Mouse (Mus musculus) MEL (cell line): ENCODE results near the gene Olfr683. TPM values are rescaled to one million over a fixed set of nuclear protein-coding genes. Genes with fewer than 3 reads are reported as not detected.

ENCODE experiments used
- DNase-seq: peaks from one replicate; pipeline ENCODE4 v3.0.0; 2011; ENCODE audit warnings: low read depth, low spot score
- H3K27ac ChIP-seq: 2 replicates; pipeline ENCODE4 v1.5.1; 2012; ENCODE audit warnings: low read depth, mild to moderate bottlenecking, control low read depth, low read length, moderate library complexity; ENCODE audit not compliant: control insufficient read depth
- H3K27me3 ChIP-seq, 2 experiments: fragments of 150-350 bp in 1 of 2; sonication (generic) in 1 of 2; 2 replicates each; pipeline ENCODE4 v1.6.1; 2012; ENCODE audit warnings: low read length in 2 of 2, mild to moderate bottlenecking in 2 of 2, improper control_type of control experiment in 1 of 2, moderate library complexity in 1 of 2; ENCODE audit not compliant: insufficient read depth in 2 of 2, control insufficient read depth in 1 of 2
- H3K36me3 ChIP-seq, 2 experiments: 2 replicates each; pipeline ENCODE4 v1.6.1; 2012 to 2014; ENCODE audit warnings: low read length in 2 of 2, improper control_type of control experiment in 1 of 2, inconsistent platforms in 1 of 2, mild to moderate bottlenecking in 1 of 2; ENCODE audit not compliant: insufficient read depth in 2 of 2, control insufficient read depth in 1 of 2
- H3K4me1 ChIP-seq, 2 experiments: fragments of 150-350 bp in 1 of 2; sonication (generic) in 1 of 2; 2 replicates each; pipeline ENCODE4 v1.6.1; 2012; ENCODE audit warnings: low read length in 2 of 2, improper control_type of control experiment in 1 of 2, mild to moderate bottlenecking in 1 of 2; ENCODE audit not compliant: insufficient read depth in 2 of 2, control insufficient read depth in 1 of 2
- H3K4me3 ChIP-seq, 2 experiments: fragments of 150-350 bp in 1 of 2; sonication (generic) in 1 of 2; 2 replicates each; pipeline ENCODE4 v1.5.1; 2012; ENCODE audit warnings: low read depth in 2 of 2, low read length in 2 of 2, mild to moderate bottlenecking in 2 of 2, moderate library complexity in 2 of 2, control low read depth in 1 of 2, improper control_type of control experiment in 1 of 2; ENCODE audit not compliant: control insufficient read depth in 1 of 2, insufficient read depth in 1 of 2
- H3K79me2 ChIP-seq: 2 replicates; pipeline ENCODE4 v1.6.1; 2012; ENCODE audit warnings: mild to moderate bottlenecking, low read length, moderate library complexity; ENCODE audit not compliant: control insufficient read depth, poor library complexity, insufficient read depth
- H3K9ac ChIP-seq: 2 replicates; pipeline ENCODE4 v1.6.1; 2012; ENCODE audit warnings: low read depth, mild to moderate bottlenecking, control low read depth, low read length, moderate library complexity; ENCODE audit not compliant: control insufficient read depth, poor library complexity, severe bottlenecking
- H3K9me3 ChIP-seq: fragments of 150-350 bp; sonication (generic); replicated peaks from 2 replicates; pipeline ENCODE4 v1.6.1; 2012; ENCODE audit warnings: mild to moderate bottlenecking, low read length, improper control_type of control experiment, moderate library complexity; ENCODE audit not compliant: insufficient read depth
- BHLHE40 ChIP-seq: IDR thresholded peaks from 2 replicates; pipeline ENCODE4 v1.6.1; 2012; ENCODE audit warnings: low read depth, mild to moderate bottlenecking, inconsistent platforms, low read length, improper control_type of control experiment, borderline replicate concordance
- CHD1 ChIP-seq: IDR thresholded peaks from 2 replicates; pipeline ENCODE4 v1.6.1; 2012; ENCODE audit warnings: low read depth, mild to moderate bottlenecking, inconsistent platforms, low read length, improper control_type of control experiment
- CTCF ChIP-seq, 3 experiments: IDR thresholded peaks in 2 of 3; conservative IDR thresholded peaks in 1 of 3; 2 replicates each; pipeline ENCODE4 v1.5.1; 2011 to 2012; ENCODE audit warnings: low read length in 3 of 3, low read depth in 2 of 3, mild to moderate bottlenecking in 2 of 3, improper control_type of control experiment in 1 of 3, inconsistent platforms in 1 of 3, mixed read lengths in 1 of 3, moderate library complexity in 1 of 3; ENCODE audit not compliant: control insufficient read depth in 1 of 3, insufficient read depth in 1 of 3, poor library complexity in 1 of 3, severe bottlenecking in 1 of 3
- E2F4 ChIP-seq: IDR thresholded peaks from 2 replicates; pipeline ENCODE4 v1.6.1; 2011; ENCODE audit warnings: low read depth, low read length, improper control_type of control experiment, borderline replicate concordance
- ELF1 ChIP-seq: IDR thresholded peaks from 2 replicates; pipeline ENCODE4 v1.6.1; 2014; ENCODE audit warnings: low read depth, mild to moderate bottlenecking, inconsistent platforms, low read length, improper control_type of control experiment, moderate library complexity
- EP300 ChIP-seq, 2 experiments: IDR thresholded peaks; 2 replicates each; pipeline ENCODE4 v1.6.1; 2011; ENCODE audit warnings: improper control_type of control experiment in 2 of 2, low read length in 2 of 2, low read depth in 1 of 2, mild to moderate bottlenecking in 1 of 2
- ETS1 ChIP-seq: IDR thresholded peaks from 2 replicates; pipeline ENCODE4 v1.6.1; 2012; ENCODE audit warnings: low read depth, mild to moderate bottlenecking, inconsistent platforms, low read length, improper control_type of control experiment, moderate library complexity
- GABPA ChIP-seq: IDR thresholded peaks from 2 replicates; pipeline ENCODE4 v1.6.1; 2012; ENCODE audit warnings: low read depth, mild to moderate bottlenecking, inconsistent platforms, low read length, improper control_type of control experiment, moderate library complexity
- HCFC1 ChIP-seq: IDR thresholded peaks from 2 replicates; pipeline ENCODE4 v1.6.1; 2012; ENCODE audit warnings: low read depth, mild to moderate bottlenecking, inconsistent platforms, low read length, improper control_type of control experiment, moderate library complexity
- KAT2A ChIP-seq: conservative IDR thresholded peaks from 2 replicates; pipeline ENCODE4 v1.6.1; 2012; ENCODE audit warnings: low read depth, low read length, improper control_type of control experiment, inconsistent platforms
- MAFK ChIP-seq: IDR thresholded peaks from 2 replicates; pipeline ENCODE4 v1.6.1; 2011; ENCODE audit warnings: low read depth, mild to moderate bottlenecking, low read length, improper control_type of control experiment, borderline replicate concordance
- MAX ChIP-seq: IDR thresholded peaks from 2 replicates; pipeline ENCODE4 v1.6.1; 2011; ENCODE audit warnings: low read length, improper control_type of control experiment
- MAZ ChIP-seq: IDR thresholded peaks from 2 replicates; pipeline ENCODE4 v1.6.1; 2012; ENCODE audit warnings: low read depth, mild to moderate bottlenecking, inconsistent platforms, low read length, improper control_type of control experiment
- MEF2A ChIP-seq: IDR thresholded peaks from 2 replicates; pipeline ENCODE4 v1.6.1; 2014; ENCODE audit warnings: low read depth, mild to moderate bottlenecking, inconsistent platforms, low read length, improper control_type of control experiment; ENCODE audit not compliant: poor library complexity, insufficient replicate concordance, severe bottlenecking; ENCODE audit errors: extremely low read depth
- MXI1 ChIP-seq: IDR thresholded peaks from 2 replicates; pipeline ENCODE4 v1.6.1; 2011; ENCODE audit warnings: mild to moderate bottlenecking, low read depth, low read length, improper control_type of control experiment
- MYC ChIP-seq: IDR thresholded peaks from 2 replicates; pipeline ENCODE4 v1.6.1; 2011; ENCODE audit warnings: low read depth, mild to moderate bottlenecking, low read length, improper control_type of control experiment, moderate library complexity
- NELFE ChIP-seq: IDR thresholded peaks from 2 replicates; pipeline ENCODE4 v1.6.1; 2011; ENCODE audit warnings: low read depth, low read length, improper control_type of control experiment
- NRF1 ChIP-seq: IDR thresholded peaks from 2 replicates; pipeline ENCODE4 v1.6.1; 2014; ENCODE audit warnings: low read depth, mild to moderate bottlenecking, inconsistent platforms, low read length, improper control_type of control experiment, moderate library complexity; ENCODE audit not compliant: poor library complexity, insufficient read depth, severe bottlenecking
- POLR2A ChIP-seq, 2 experiments: IDR thresholded peaks; 2 replicates each; pipeline ENCODE4 v1.6.1; 2011 to 2012; ENCODE audit warnings: low read length in 2 of 2, mild to moderate bottlenecking in 2 of 2, control low read depth in 1 of 2, improper control_type of control experiment in 1 of 2, low read depth in 1 of 2, moderate library complexity in 1 of 2; ENCODE audit not compliant: control insufficient read depth in 1 of 2, insufficient read depth in 1 of 2, poor library complexity in 1 of 2
- RCOR1 ChIP-seq: IDR thresholded peaks from 2 replicates; pipeline ENCODE4 v1.6.1; 2012; ENCODE audit warnings: low read depth, mild to moderate bottlenecking, inconsistent platforms, low read length, improper control_type of control experiment
- SIN3A ChIP-seq: IDR thresholded peaks from 2 replicates; pipeline ENCODE4 v1.6.1; 2012; ENCODE audit warnings: low read length, improper control_type of control experiment, inconsistent platforms
- TAL1 ChIP-seq: IDR thresholded peaks from 2 replicates; pipeline ENCODE4 v1.6.1; 2012; ENCODE audit warnings: mild to moderate bottlenecking, inconsistent platforms, low read length, moderate library complexity, mixed read lengths
- TBP ChIP-seq: IDR thresholded peaks from 2 replicates; pipeline ENCODE4 v1.8.0; 2011; ENCODE audit warnings: low read depth, low read length, improper control_type of control experiment
- UBTF ChIP-seq: IDR thresholded peaks from 2 replicates; pipeline ENCODE4 v1.6.1; 2012; ENCODE audit warnings: low read depth, mild to moderate bottlenecking, inconsistent platforms, low read length, improper control_type of control experiment, moderate library complexity, borderline replicate concordance; ENCODE audit not compliant: insufficient read depth
- USF2 ChIP-seq, 2 experiments: IDR thresholded peaks; 2 replicates each; pipeline ENCODE4 v1.6.1; 2011 to 2012; ENCODE audit warnings: improper control_type of control experiment in 2 of 2, low read length in 2 of 2, borderline replicate concordance in 1 of 2, inconsistent platforms in 1 of 2, low read depth in 1 of 2, mild to moderate bottlenecking in 1 of 2; ENCODE audit not compliant: insufficient read depth in 1 of 2
- ZC3H11A ChIP-seq: IDR thresholded peaks from 2 replicates; pipeline ENCODE4 v1.6.1; 2012; ENCODE audit warnings: low read depth, mild to moderate bottlenecking, inconsistent platforms, low read length, improper control_type of control experiment
- ZNF384 ChIP-seq: IDR thresholded peaks from 2 replicates; pipeline ENCODE4 v1.6.1; 2012; ENCODE audit warnings: low read depth, mild to moderate bottlenecking, inconsistent platforms, low read length, improper control_type of control experiment
- polyA plus RNA-seq, 2 experiments: library from polyadenylated mRNA; stranded (reverse) in 1 of 2; unstranded in 1 of 2; fragments of >175 nt in 1 of 2; fragments of >200 nt in 1 of 2; gene quantifications; 2 replicates each; pipeline versions ENCODE4 v1.2.1 to v1.2.4; 2012; ENCODE audit warnings: low replicate concordance in 2 of 2, low read depth in 1 of 2; ENCODE audit not compliant: insufficient read length in 2 of 2, insufficient read depth in 1 of 2, missing spikeins in 1 of 2
- total RNA-seq: library from RNA; depleted of rRNA; stranded (reverse); fragments of 300-350 nt; gene quantifications from 2 replicates; pipeline ENCODE4 v1.2.3, GENCODE M21; 2012; rRNA removed

The Olfr683 gene
- not detected in 2 replicates for total RNA-seq
- not detected for polyA plus RNA-seq

GRCm38 (mm10) chr7:105146912-105147311 lies at the start of gene Olfr683:
Gene Olfr683, minus strand, starts transcription at chr7:105147012.
- Histone ChIP-seq H3K9me3 (no peaks in the 10 kb centered on the region), H3K4me1 (no peaks in the 10 kb centered on the region), H3K79me2 (no peaks in the 10 kb centered on the region)
- DNase-seq = no peak
- TF ChIP-seq USF2 (IDR thresholded peaks at IDR 0.05; ENCODE audit: borderline replicate concordance in 1 of 2, insufficient read depth in 1 of 2, low read depth in 1 of 2, low read length in 2 of 2) (no peak), HCFC1 (no peak), RCOR1 (no peak), MAFK (no peak), MEF2A (no peak), EP300 (IDR thresholded peaks at IDR 0.05; ENCODE audit: low read depth in 1 of 2, low read length in 2 of 2) (no peak), MYC (no peak), ELF1 (no peak), ZNF384 (no peak), MXI1 (no peak), KAT2A (no peak), CHD1 (no peak), ZC3H11A (no peak), TAL1 (no peak), CTCF (IDR thresholded peaks at IDR 0.05 in 2 of 3, conservative IDR thresholded peaks at IDR 0.05 in 1 of 3; ENCODE audit: control insufficient read depth in 1 of 3, insufficient read depth in 1 of 3, low read depth in 2 of 3, low read length in 3 of 3, poor library complexity in 1 of 3, severe bottlenecking in 1 of 3) (no peak), MAZ (no peak), BHLHE40 (no peak)
- TF ChIP-seq, all 39 proteins: peak for 0
- Histone ChIP-seq H3K4me3 (no peak within 1 kb of the TSS), H3K36me3 (no peaks in the 10 kb centered on the region), H3K27ac (no peak within 1 kb of the TSS), H3K27me3 (no peaks in the 10 kb centered on the region), H3K9ac (no peak within 1 kb of the TSS)

DNA sequence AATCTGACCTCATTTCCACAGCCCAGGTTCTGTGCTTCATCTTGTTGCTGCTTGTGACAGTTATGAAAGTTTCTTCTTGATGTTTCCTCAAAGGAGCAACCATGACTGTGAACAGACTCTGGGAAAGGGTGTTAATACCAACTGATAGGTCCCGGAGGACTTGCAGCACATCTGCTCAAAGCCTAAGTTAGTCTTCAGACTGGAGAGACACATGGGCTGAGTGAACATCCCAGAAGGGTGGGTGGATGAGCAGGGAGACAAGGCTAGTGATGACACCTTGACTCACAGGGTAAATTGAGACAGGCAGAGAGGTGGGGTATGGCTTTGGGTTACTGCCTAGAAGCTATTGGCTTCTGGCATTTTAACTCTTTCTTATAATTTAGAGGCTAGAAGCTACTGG lies 39.1 kb upstream of the Olfr683 start, which contains the start of gene Olfr685:
Gene Olfr685, minus strand, starts transcription at position 101 of the 400 bp plus-strand sequence.
- H3K4me3 ChIP-seq = no peak within 1 kb of the TSS
- no peak within 1 kb of the TSS for H3K9ac ChIP-seq
- DNase-seq = no peak
- H3K4me1 ChIP-seq = no peaks in the 10 kb centered on the region
- H3K36me3 ChIP-seq = no peaks in the 10 kb centered on the region
- no peaks in the 10 kb centered on the region for H3K79me2 ChIP-seq
- H3K27ac ChIP-seq = no peak within 1 kb of the TSS
- TF ChIP-seq ZC3H11A = no peak
- TF ChIP-seq GABPA = no peak
- no peak for TF ChIP-seq POLR2A (IDR thresholded peaks at IDR 0.05; ENCODE audit: control insufficient read depth in 1 of 2, insufficient read depth in 1 of 2, low read depth in 1 of 2, low read length in 2 of 2, poor library complexity in 1 of 2)
- no peak for TF ChIP-seq E2F4
- TF ChIP-seq UBTF = no peak
- TF ChIP-seq ZNF384 = no peak
- no peak for TF ChIP-seq TBP
- no peak for TF ChIP-seq MAFK
- no peak for TF ChIP-seq ETS1
- no peak for TF ChIP-seq MAX
- no peak for TF ChIP-seq SIN3A
- TF ChIP-seq NELFE = no peak
- no peak for TF ChIP-seq NRF1
- no peaks in the 10 kb centered on the region for H3K9me3 ChIP-seq
- no peaks in the 10 kb centered on the region for H3K27me3 ChIP-seq
